Mouse (Mus musculus): ENCODE results near the gene Slamf1.
"Not testable (repeated sequence)": the region's sequence is repeated elsewhere in the genome, so short reads cannot be mapped to it uniquely, and the experiment has no call there.

Gene Slamf1

DNA sequence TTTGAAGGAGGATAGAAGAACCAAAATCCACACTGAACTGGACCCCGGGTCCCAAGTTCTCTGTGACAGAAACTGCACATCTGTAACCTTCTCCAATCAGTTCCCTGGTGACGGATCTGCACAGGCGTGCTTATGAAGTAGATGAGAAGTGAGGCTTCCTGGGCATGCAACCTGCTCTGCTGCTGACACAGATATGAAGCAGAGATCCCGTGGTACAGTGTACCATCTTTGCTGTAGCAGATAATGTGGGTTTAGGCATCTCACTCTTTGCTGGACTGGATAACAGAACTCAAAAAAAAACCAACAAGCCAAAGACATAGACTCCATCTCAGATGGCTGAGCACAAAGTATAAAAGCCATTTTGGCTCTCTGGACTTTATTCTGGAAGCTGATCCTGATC, 32.7 kb downstream of the Slamf1 start:
- no peak for DNase-seq (ENCODE audit: low spot score in 2 of 2)

DNA sequence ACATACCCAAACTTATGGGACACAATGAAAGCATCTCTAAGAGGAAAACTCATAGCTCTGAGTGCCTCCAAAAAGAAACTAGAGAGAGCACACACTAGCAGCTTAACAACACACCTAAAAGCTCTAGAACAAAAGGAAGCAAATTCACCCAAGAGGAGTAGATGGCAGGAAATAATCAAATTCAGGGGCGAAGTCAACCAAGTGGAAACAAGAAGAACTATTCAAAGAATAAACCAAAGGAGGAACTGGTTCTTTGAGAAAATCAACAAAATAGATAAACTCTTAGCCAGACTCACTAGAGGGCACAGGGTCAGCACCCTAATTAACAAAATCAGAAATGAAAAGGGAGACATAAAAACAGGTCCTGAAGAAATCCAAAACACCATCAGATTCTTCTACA, 44.1 kb downstream of the Slamf1 start:
- DNase-seq (ENCODE audit: low spot score in 2 of 2), result not testable (repeated sequence)

DNA sequence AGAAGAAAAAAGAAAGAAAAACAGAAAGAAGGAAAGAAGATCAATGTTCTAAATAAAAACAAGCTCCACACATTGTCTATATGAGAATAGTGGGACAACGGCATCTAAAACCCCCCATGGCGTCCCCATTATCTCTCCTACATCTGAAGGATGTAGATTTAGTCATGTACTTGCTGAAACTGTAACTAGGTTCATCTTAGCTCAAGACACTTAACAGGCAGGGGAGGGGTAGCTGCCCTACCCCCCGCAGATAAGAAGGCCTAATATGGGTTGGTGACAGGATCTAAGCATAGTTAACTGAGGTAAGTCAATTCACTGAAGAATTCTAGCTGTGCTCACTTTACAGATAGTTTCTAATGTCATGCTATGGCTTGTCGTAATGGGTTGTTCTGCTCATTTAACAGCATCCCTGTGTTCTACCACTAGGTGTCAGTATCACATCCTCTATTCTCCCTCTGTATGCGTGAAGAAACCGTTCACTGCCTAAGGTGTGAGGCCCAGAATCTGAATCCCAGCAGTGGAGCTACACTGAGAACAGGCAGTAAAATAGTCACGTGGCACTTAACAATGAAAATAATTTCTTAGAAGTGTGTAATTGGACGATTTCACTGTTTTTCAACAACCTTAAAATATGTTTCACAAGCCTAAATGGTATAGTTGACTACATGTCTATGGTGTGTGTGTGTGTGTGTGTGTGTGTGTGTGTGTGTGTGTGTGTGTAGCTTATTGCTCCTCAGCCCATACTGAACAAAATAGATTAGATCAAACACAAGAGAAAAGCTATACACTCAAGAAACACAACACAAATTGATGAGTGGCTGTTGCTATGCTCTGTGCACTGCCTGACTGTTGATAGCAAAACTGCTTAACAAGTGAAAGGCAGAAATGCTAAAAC, 48.9 kb downstream of the Slamf1 start:
- peak in 1 of 2 experiments; percentile 26 for DNase-seq (ENCODE audit: low spot score in 2 of 2)

DNA sequence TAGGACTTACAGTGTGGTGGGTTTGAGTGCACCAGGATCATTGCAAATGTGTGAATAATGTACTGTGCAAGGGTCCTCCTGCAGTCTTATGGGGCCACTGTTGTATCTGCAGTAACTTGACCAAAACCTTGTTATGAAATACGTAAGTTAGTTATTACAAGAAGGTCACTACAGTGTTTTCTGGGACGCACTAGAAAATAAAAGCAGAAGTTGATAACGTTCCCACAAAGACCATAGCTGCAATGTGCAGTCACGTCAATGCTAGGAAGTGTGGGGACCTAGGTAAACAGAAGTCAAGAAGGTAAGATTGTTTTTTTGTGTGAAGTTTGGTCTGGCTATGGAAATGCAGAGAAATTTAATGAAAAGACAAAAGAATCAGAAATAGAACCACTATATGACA, 50.1 kb downstream of the Slamf1 start:
- no peak for DNase-seq (ENCODE audit: low spot score in 2 of 2)

DNA sequence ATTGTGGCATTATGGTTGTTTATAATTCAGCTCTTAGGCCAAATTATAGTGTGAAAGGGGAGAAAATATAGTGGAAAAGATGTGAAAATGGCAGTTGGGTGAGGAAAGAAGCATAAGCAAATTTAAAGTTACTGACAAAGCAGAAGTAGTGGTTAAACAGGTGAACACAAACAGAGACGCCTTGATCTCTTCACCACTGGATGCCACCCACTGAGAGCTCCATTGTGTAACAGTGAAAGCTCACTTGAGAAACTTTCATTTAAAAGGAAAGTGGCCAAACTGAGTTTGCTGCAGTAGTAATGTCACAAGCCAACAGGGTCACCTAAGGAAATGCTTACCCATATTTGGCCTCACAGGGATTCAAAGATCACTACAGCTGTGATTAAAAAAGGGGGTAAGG, 54.4 kb downstream of the Slamf1 start:
- DNase-seq (ENCODE audit: low spot score in 2 of 2), result no peak

DNA sequence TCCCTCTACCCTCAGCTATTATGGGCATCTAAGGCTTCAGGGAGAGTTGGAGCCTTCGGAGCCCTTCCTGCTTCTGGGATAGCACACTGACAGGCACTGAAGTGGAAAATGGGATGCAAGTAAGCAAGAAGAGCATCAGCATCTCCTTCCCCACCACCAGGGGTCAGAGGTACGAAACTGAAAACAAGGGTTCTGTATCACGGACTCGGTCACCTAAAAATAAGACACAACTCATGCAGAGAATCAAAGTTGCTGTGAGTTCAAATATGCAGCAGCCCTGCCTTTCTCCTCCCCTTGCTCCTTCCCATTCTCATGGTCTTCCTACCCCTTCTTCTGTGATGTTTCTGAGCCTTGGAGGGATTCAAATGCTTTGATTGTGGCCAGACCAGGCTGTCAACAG, 58.5 kb downstream of the Slamf1 start:
- DNase-seq (ENCODE audit: low spot score in 2 of 2), result no peak

DNA sequence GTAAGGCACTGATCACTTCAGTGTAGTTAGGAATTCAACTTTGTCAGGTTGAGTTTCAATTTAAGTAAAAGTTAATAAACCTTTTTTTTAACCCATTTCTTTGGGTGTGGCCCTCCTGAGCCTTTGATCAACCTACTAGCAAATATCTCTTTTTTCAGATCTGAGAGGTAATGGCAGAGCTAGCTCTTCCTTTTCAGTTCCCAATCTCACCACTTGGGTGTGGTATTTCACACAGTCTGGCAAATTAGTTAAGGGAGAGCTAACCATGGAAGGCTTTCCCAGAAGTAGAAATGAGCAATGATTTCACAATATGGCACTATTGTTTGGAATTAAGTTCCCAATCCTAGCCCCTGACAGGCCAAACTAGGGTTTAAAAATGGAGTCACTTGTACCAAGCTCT, 59.2 kb downstream of the Slamf1 start:
- DNase-seq (ENCODE audit: low spot score in 2 of 2), result no peak

DNA sequence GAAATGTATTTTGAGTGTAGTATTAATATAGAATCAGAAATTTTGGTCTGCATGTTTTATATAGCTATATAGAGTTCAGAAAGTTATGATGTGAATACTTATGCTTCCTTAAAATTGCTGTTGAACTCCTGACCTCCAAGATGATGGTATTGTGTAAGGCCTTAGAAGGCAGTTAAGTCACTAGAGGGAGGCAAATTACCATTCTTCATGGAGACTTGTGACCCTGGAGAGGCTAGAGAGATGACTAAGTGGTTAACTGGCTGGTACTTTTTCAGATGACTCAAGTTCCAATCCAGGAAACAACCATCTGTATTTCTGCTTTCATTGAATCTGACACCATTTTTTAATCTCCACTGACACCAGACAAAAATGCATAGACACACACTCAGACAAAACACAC, 60.7 kb downstream of the Slamf1 start:
- DNase-seq (ENCODE audit: low spot score in 2 of 2), result no peak

DNA sequence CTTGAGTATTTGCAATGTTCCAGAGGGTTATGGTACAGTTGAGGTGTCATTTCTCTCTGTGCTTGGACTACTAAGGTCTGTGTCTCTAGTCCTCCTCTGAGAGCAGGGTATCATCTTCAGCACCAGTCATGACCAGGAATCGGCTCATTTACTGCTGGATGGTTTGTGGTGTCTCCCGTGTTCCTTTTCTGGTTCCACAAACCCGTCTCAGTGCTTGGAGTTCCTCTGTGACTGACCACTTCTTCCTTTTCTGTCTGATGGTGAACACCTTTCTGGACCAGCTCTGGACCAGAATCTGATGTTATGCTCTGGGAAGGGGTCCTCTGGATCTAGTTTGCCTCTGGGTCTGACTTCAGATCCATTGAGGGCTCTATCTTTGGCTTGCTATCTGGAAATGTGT, 72.6 kb downstream of the Slamf1 start, which contains the start of gene Cd84:
Gene Cd84 (plus strand): TSS at position 210 of the 400 bp plus-strand sequence.
- DNase-seq (ENCODE audit: low spot score in 2 of 2), result no peak

DNA sequence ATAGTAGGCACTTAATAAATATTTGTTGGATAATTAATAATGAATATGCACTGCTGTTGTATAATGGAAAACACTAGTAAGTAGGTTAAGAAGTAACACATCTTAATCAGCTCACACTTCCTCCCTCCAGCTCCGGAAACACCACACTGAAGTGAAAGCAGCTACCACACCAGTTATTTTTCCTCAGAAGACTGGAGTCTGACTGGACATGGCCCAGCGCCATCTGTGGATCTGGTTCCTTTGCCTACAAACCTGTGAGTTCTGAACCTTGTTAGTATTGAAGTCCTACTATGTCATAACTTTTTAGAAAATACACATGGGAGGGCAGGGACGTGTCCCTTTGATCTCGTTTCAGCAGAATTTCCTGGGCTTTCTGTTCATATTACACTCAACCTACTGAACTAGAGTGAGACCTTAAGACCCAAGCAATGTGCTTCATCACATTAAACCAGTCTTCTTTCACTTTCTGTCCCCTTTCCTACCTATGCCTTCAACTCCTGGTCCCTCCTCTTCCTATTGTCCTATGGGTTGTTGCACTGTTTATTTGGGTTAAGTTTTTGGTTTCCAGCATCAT, 73.6 kb downstream of the Slamf1 start:
- peak; percentile 22 to 40 for DNase-seq (ENCODE audit: low spot score in 2 of 2)

DNA sequence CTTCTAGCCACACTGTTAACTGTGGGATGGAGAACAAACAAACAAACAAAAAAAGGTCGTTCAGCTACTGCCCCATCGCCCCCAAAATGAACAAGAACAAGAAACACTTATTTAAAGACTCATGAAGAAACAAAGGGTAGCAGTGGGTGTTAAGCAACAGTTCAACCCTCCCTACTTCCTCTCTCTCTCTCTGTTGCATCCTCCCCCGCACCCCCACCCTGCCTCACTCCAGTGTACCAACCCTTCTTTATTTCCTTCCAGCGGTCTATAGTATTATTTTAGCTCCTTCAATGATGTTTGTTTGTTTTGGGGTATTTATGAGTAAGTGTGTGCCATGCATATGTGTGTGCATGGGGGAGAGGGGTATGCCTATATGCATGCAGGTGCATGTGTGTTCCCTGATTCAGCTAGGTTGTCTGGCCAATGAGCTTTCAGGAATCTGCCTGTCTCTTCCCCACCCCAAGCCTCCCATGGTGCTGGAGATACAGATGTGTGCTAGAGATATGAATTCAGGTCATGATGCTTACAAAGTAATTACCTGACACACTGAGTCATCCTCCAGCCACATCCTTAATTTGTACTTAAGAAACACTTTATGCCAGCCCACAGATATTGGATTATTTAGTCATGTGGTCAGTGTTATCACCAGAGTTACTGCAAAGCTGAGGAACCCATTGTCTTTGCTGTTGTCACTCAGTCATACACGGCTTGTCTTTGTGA, 78.3 kb downstream of the Slamf1 start:
- peak in 1 of 2 experiments; percentile 60 for DNase-seq (ENCODE audit: low spot score in 2 of 2)

DNA sequence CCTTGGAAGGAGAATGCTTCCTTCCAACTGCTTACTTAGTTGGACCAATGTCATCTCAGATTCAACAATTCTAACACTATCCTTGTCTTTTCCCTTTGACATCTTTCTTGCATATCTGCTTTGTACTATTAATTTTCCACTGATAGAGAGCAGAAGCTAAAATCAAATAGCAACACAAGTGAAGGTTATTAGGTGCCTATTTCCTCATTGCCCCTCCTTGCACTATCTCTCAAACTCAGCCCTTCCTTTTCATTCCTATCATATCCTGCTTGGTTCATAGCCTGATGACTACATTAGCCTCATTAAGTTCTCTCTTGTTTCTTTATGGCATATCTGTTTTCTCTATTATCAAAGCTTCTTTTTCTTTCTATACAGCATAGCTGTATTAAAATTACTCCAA, 81.3 kb downstream of the Slamf1 start:
- no peak for DNase-seq (ENCODE audit: low spot score in 2 of 2)

DNA sequence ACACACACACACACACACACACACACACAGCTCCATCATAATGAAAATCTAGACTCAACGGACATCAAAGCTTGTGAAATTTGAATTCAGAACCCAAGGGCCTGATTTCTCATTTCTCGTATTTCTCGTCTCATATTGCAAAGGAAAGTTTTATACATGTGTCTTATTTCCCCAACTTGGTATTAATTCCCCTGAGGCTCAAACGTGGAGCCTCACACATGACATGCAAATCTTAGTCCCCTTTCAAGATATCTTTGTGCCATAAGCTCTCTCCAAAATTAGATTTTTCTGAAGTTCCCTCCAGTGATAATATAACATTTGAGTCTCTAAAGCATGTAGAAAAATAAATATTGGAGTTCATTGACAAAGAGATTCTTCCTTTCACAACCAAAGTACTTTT, 81.8 kb downstream of the Slamf1 start:
- no peak for DNase-seq (ENCODE audit: low spot score in 2 of 2)

DNA sequence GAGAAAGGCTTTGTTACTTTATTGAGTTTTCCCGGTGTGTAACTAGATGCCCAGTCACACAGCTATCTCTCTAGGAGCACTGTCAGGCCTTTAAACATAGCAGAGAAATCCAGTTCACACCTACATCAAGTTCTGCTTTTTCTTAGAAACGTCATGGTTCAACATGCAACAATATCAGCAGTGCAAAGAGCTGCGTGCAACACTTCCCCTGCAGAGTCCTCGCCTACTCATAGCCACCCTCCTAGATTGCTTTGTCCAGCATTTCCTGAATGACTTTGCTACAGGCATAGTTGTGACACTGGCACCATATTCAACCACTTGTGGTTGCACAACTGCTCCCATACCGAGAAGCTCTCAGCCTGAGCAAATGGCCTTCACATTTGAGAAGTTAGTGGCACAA, 82.5 kb downstream of the Slamf1 start:
- peak in 1 of 2 experiments; percentile 34 for DNase-seq (ENCODE audit: low spot score in 2 of 2)

Data from spleen, postnatal 10 days (tissue).